Mouse (Mus musculus) liver, adult 2 months (tissue): ENCODE data around the gene Lrrc8a. TPM values are rescaled to one million over a fixed set of nuclear protein-coding genes. Genes with fewer than 3 reads are reported as not detected.
A peak's percentile ranks its signal among the peaks of the same experiment; 100 is the strongest.

Experiments
- DNase-seq: peaks from one replicate; pipeline ENCODE4 v3.0.0-alpha.2; 2011; ENCODE audit warnings: low read depth, low spot score; ENCODE audit errors: extremely low read depth
- H3K27ac ChIP-seq: fragments of 200-500 bp; replicated peaks from 2 replicates; pipeline ENCODE4 v1.5.1; 2012; ENCODE audit warnings: low read depth, mild to moderate bottlenecking, control low read depth, inconsistent platforms, low read length; ENCODE audit not compliant: insufficient read depth
- H3K27me3 ChIP-seq: fragments of 200-500 bp; 2 replicates; pipeline ENCODE4 v1.6.1; 2012; ENCODE audit warnings: mild to moderate bottlenecking, moderate library complexity, low read length, inconsistent platforms; ENCODE audit not compliant: control insufficient read depth, insufficient read depth
- H3K36me3 ChIP-seq: fragments of 200-500 bp; 2 replicates; pipeline ENCODE4 v1.6.1; 2012; ENCODE audit warnings: low read length, inconsistent platforms; ENCODE audit not compliant: control insufficient read depth, insufficient read depth
- H3K4me1 ChIP-seq: fragments of 200-500 bp; 2 replicates; pipeline ENCODE4 v1.6.1; 2011; ENCODE audit warnings: low read length; ENCODE audit not compliant: control insufficient read depth, insufficient read depth
- H3K4me3 ChIP-seq: fragments of 200-500 bp; 2 replicates; pipeline ENCODE4 v1.5.1; 2011; ENCODE audit warnings: low read depth, mild to moderate bottlenecking, control low read depth, low read length, moderate library complexity; ENCODE audit not compliant: insufficient read depth
- H3K79me2 ChIP-seq: fragments of 200-500 bp; 2 replicates; pipeline ENCODE4 v1.6.1; 2012; ENCODE audit warnings: inconsistent platforms, mild to moderate bottlenecking, low read length, moderate library complexity; ENCODE audit not compliant: control insufficient read depth, insufficient read depth
- H3K9ac ChIP-seq: fragments of 200-500 bp; 2 replicates; pipeline ENCODE4 v1.6.1; 2012; ENCODE audit warnings: low read depth, mild to moderate bottlenecking, control low read depth, inconsistent platforms, low read length
- CTCF ChIP-seq: fragments of 200-500 bp; IDR thresholded peaks from 2 replicates; pipeline ENCODE4 v1.5.1; 2011; ENCODE audit warnings: low read depth, low read length, control low read depth
- POLR2A ChIP-seq: fragments of 200-500 bp; IDR thresholded peaks from 2 replicates; pipeline ENCODE4 v1.6.1; 2011; ENCODE audit warnings: low read length, control low read depth; ENCODE audit not compliant: insufficient read depth; ENCODE audit errors: extremely low read depth
- WGBS: fragments of 180-500 bp; shearing (Covaris S2); methylation state at CpG from one replicate; pipeline ENCODE4 v1.1.7; 2018; 5-methylcytosine and 5-hydroxymethylcytosine counted together
- polyA plus RNA-seq: library from polyadenylated mRNA; depleted of rRNA; stranded (reverse); fragments of >200 nt; gene quantifications from 2 replicates; pipeline ENCODE4 v1.2.3, GENCODE M21; 2012
- total RNA-seq: library from RNA; depleted of rRNA; stranded (reverse); fragments of >200 nt; gene quantifications from 2 replicates; pipeline ENCODE4 v1.2.3, GENCODE M21; 2014

Gene Lrrc8a
- total and polyA plus RNA-seq, 2 experiments, result 8.5 to 22.6 TPM

DNA sequence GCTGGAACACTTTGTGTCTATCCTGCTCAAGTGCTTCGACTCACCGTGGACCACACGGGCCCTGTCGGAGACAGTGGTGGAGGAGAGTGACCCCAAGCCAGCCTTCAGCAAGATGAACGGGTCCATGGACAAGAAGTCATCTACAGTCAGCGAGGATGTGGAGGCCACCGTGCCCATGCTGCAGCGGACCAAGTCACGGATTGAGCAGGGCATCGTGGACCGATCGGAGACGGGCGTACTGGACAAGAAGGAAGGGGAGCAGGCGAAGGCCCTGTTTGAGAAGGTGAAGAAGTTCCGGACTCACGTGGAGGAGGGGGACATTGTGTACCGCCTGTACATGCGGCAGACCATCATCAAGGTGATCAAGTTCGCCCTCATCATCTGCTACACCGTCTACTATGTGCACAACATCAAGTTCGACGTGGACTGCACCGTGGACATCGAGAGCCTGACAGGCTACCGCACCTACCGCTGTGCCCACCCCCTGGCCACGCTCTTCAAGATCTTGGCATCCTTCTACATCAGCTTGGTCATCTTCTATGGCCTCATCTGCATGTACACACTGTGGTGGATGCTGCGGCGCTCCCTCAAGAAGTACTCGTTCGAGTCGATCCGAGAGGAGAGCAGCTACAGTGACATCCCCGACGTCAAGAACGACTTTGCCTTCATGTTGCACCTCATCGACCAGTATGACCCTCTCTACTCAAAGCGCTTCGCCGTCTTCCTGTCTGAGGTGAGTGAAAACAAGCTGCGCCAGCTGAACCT, 18.3 kb downstream of the Lrrc8a start:
- Histone ChIP-seq H3K27ac (no peak overlapping the region), H3K27me3 (no peaks in the 10 kb centered on the region), H3K9ac (no peak overlapping the region), H3K4me1 (no peaks in the 10 kb centered on the region), H3K36me3 (peaks cover 23% of the 10 kb centered on the region; the same call in 1 of the 2 replicates), H3K79me2 (peaks cover 54% of the 10 kb centered on the region), H3K4me3 (no peak overlapping the region)
- DNase-seq, result no peak
- 97% methylated on average over 42 of the region's 42 CpGs for WGBS
- no peak for TF ChIP-seq POLR2A
- TF ChIP-seq CTCF, result no peak

DNA sequence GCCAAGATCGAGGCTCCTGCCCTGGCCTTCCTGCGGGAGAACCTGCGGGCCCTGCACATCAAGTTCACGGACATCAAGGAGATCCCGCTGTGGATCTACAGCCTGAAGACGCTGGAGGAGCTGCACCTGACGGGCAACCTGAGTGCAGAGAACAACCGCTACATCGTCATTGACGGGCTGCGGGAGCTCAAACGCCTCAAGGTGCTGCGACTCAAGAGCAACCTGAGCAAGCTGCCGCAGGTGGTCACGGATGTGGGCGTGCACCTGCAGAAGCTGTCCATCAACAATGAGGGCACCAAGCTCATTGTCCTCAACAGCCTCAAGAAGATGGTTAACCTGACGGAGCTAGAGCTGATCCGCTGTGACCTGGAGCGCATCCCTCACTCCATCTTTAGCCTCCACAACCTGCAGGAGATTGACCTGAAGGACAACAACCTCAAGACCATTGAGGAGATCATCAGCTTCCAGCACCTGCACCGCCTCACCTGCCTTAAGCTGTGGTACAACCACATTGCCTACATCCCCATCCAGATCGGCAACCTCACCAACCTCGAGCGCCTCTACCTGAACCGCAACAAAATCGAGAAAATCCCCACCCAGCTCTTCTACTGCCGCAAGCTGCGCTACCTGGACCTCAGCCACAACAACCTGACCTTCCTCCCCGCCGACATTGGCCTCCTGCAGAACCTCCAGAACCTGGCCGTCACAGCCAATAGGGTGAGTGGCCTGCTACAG, 19.3 kb downstream of the Lrrc8a start:
- no peak overlapping the region for H3K4me3 ChIP-seq
- no peak overlapping the region for H3K9ac ChIP-seq
- peaks cover 49% of the 10 kb centered on the region for H3K79me2 ChIP-seq
- peaks cover 23% of the 10 kb centered on the region; the same call in 1 of the 2 replicates for H3K36me3 ChIP-seq
- H3K27ac ChIP-seq, result no peak overlapping the region
- no peaks in the 10 kb centered on the region for H3K27me3 ChIP-seq
- 94% methylated on average over 30 of the region's 30 CpGs for WGBS
- TF ChIP-seq POLR2A (no peak), CTCF (no peak)
- DNase-seq, result no peak
- no peaks in the 10 kb centered on the region for H3K4me1 ChIP-seq

DNA sequence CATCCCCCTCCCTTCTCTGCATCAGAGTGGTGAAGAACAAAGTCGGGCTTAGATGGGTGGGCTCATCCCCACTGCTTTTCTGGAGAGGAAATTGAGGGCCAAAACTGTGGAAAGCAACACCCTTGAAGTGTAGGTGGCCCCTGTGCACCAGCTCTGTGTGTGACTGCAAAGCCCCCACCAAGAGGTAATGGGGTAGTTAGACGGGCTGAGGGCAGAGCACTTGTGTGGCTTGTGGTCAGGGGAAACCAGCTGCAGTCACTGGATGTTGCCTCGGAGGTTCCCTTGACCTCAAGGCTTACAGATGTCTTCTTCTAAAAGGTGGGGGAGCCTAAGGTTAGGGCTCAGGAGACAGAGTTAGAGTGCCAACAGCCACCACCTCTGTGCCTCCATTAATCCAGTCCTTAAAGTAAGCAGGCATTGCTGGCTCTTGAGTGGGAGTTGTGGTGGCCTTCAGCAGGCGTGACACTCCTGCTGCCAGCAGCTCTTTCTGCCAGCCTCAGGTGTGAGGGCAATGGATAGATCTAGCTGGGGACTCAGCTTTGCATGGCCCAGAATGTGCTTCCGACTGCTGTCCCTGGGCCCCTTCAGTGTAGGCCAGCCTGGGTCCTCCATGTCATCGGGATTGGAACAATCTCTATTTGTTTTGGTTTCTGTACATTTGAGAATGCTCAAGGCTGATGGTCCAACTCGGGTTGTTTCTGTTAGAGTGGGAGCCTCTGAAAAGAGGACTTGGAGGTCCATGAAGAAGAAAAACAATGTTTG, 20.4 kb downstream of the Lrrc8a start:
- H3K36me3 ChIP-seq, result peaks cover 27% of the 10 kb centered on the region; the same call in 1 of the 2 replicates
- peaks cover 41% of the 10 kb centered on the region for H3K79me2 ChIP-seq
- peaks cover 4% of the 10 kb centered on the region for H3K4me1 ChIP-seq
- H3K27me3 ChIP-seq, result no peaks in the 10 kb centered on the region
- DNase-seq, result no peak
- H3K9ac ChIP-seq, result no peak overlapping the region
- peak overlapping the region; percentile 2; the same call in 1 of the 2 replicates for H3K27ac ChIP-seq
- no peak overlapping the region for H3K4me3 ChIP-seq
- TF ChIP-seq POLR2A (no peak), CTCF (no peak)
- 70% methylated on average over 7 of the region's 7 CpGs for WGBS

DNA sequence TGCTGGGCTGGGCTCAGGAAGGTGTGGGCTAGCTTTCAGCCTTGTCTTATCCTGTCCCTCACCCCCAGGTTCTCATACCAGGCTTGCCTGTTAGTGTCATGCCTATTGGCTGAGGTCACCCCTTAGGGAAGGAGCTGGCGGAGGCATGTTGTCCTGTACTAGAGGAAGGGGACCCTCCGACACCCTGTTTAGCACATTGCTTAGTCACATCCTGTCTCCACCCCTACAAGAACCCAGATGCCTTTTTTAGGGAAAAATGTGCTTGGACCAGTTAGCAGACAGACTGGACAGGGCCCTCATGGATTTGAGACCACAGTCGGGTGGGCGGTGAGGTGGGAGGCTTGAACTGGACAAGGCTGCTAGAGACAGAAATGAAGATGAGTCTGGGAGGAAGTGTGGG, 21.1 kb downstream of the Lrrc8a start:
- Histone ChIP-seq H3K79me2 (peaks cover 38% of the 10 kb centered on the region), H3K36me3 (peaks cover 32% of the 10 kb centered on the region), H3K4me3 (no peak overlapping the region), H3K9ac (no peak overlapping the region), H3K27ac (peak overlapping the region; percentile 21), H3K27me3 (no peaks in the 10 kb centered on the region), H3K4me1 (peaks cover 10% of the 10 kb centered on the region)
- no peak for TF ChIP-seq CTCF
- TF ChIP-seq POLR2A, result no peak
- 68% methylated on average over 4 of the region's 4 CpGs for WGBS
- DNase-seq, result no peak

DNA sequence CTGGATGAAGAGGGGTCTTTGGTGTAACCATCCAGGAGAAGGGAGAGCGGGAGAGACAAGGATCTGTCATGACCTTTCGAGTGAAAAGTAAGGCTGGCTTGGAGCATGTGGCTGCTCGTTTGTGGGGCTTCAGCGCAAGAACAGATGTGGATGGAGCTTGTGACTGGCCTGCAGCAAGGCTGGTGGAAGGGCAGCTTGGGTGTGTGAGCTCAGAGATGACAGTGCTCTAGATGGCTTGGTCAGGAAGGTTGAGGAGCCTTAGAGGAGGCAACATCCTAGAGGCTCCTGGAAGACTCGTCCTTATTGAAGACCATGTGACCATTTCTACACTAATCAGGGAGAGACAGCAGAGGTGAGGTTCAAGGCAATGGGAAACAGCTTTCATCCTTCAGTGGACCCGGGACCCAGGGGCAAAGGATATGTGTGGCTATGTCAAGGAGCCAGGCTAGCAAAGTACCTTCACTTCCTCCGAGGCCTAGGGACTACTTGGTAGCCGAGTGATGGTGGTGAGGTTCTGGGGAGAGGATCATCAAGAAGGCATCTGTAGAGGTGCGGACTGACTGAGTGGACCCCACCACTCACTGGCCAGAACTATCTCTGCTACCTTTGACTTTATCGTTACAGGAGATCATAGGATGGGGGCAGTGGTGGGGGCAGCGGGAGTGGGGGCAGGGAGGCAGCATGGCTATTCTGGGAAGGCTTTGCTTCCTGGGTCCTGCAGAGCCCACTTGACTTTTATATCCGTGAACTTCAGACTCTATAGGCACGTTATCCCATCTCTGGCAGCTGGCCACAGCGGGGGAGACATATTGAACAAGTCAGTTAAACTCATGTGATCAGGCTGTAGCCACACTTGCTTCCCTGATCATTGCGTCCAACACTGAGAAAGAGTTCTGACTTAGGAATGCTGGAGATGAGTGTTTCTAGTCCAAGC, 21.9 kb downstream of the Lrrc8a start:
- 84% methylated on average over 15 of the region's 15 CpGs for WGBS
- DNase-seq, result no peak
- H3K27ac ChIP-seq, result peak overlapping the region; percentile 21
- no peak overlapping the region for H3K9ac ChIP-seq
- H3K36me3 ChIP-seq, result peaks cover 36% of the 10 kb centered on the region
- peaks cover 15% of the 10 kb centered on the region for H3K4me1 ChIP-seq
- H3K27me3 ChIP-seq, result no peaks in the 10 kb centered on the region
- no peak overlapping the region for H3K4me3 ChIP-seq
- TF ChIP-seq POLR2A (no peak), CTCF (no peak)
- H3K79me2 ChIP-seq, result peaks cover 38% of the 10 kb centered on the region
